Mouse (Mus musculus) cerebellum, adult 18-20 months (tissue): ENCODE measurements around the gene Cdh13.

Source experiments
- DNase-seq, 2 experiments: peaks; one replicate each; pipeline ENCODE4 v3.0.0; 2021

Gene Cdh13

GRCm38 (mm10) chr8:118827726-118828125 lies 544.2 kb downstream of the Cdh13 start:
- DNase-seq, result no peak

- DNase-seq, result no peak
Measured at GRCm38 (mm10) chr8:118830291-118830690, 546.8 kb downstream of the Cdh13 start.

GRCm38 (mm10) chr8:118831026-118831425 lies 547.5 kb downstream of the Cdh13 start:
- no peak for DNase-seq

DNA sequence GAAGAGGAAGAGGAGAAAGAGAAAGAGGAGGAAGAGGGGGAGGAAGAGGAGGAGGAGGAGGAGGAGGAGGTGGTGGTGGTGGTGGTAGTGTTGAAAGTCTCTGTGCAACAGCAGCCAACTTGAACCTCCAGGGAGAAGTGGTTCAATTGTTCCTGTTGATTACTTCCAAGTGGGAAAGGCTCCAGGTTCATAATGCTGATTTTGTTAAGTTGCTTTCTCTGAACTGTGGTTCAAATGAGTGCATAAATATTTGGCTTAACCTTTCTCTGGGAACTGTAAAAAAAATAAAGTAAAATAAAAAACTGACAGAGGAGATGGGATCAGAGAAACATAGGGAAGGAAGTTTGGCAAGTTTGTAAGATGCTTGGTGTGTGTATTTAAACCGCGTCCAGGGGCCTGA lies 555.3 kb downstream of the Cdh13 start:
- no peak for DNase-seq

- no peak for DNase-seq
Measured at GRCm38 (mm10) chr8:118845690-118846089, 562.2 kb downstream of the Cdh13 start.

DNA sequence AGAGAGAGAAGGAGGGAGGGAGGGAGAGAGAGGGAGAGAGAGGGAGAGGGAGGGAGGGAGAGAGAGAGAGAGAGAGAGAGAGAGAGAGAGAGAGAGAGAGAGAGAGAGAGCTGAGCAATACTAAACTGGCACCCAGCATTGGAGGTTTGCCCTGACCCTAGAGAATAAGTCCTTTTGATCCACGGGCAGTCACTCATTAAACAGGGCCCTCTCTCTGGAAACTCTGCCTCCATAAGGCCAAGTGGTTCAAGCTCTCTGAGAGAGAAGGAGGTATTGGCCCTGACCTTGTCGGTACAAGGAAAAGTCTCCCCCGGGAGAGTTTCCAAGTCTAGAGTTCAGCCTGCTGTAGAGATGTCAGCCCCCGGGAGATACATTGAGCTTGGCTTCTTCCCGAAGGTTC lies 564.5 kb downstream of the Cdh13 start:
- DNase-seq, result no peak

GRCm38 (mm10) chr8:118849515-118849914 lies 566.0 kb downstream of the Cdh13 start:
- peak; percentile 32 to 49 for DNase-seq

GRCm38 (mm10) chr8:118850381-118850780 lies 566.8 kb downstream of the Cdh13 start:
- peak; percentile 54 to 55 for DNase-seq

DNA sequence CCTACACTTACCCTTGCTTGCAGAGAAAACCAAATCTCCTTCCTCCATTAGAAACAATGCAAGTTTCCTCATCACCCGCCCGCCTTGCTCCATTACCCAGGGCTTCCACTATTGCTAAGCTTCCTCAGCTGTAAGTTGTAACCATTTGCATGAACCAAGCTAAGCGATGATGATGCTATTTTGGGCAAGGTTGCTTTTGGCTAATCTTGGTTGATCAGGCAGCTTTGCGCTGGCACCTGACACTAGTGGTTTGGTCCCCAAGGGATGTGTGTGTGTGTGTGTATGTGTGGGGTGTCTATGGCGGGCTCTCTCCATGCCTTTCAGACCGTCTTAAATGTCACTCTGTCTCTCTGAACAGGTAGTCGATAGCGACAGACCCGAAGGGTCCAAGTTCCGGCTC lies 567.8 kb downstream of the Cdh13 start:
- DNase-seq, result no peak

DNA sequence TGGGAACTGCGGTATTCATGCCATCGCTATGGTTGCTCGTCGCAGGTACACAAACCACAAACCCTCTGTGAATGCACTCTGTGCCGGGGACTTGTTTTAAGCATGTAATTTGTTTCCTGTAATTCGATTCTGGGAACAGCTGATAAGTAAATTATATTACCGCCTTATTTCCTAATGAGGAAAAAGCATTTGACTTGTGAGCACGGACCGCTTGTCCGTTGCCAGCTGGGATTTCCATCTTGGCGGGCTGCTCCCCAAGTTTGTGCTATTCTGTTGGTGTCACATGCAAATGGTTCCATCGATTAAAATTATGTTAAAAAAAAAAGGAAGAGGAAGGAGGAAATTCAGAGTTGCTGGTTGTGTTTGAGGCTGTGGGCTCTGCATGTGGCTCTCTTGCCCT lies 569.3 kb downstream of the Cdh13 start:
- no peak for DNase-seq

GRCm38 (mm10) chr8:118854656-118855055 lies 571.1 kb downstream of the Cdh13 start:
- DNase-seq, result no peak

- no peak for DNase-seq
Measured at GRCm38 (mm10) chr8:118866332-118866731, 582.8 kb downstream of the Cdh13 start.

- DNase-seq, result no peak
Measured at GRCm38 (mm10) chr8:118870711-118871110, 587.2 kb downstream of the Cdh13 start.

GRCm38 (mm10) chr8:118879939-118880825 lies 596.6 kb downstream of the Cdh13 start:
- peak; percentile 81 to 91 for DNase-seq

DNA sequence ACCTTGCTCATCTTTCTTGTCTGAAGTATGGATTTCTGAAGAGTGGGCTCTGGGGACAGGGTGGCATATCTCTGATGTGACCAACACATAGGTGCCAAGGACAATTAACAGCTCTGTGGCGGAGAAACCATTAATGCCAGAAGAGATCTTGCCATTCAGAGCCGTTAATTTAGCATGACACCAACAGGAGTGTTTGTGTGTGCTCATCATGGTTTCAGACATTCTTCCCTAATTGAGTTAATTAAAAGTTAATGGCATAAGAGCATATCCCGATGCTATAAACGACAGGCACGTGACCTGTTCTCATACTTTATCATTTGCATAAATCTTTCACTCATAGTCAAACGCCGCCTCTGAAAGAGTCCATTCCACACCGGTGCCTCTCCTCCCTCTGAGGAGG lies 600.8 kb downstream of the Cdh13 start:
- DNase-seq, result no peak

DNA sequence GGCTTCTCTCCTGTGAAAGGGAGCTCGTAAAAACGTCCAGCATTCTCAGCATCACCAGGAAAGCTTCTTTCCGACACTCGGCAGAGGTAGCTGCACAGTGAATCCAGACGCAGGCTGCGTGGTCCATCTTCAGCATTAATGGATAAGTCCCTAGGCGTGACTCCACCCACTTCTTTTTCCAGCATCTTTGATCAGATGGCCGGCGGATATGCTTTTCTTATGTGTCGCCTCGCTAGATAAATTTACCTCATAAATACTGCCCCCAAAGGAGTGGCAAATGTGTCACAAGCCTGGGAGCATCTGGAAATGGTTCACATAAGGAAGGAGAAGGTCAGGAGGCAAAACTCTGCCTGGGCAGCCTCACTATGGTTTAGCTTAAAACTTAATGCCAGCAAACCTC lies 601.5 kb downstream of the Cdh13 start:
- DNase-seq, result no peak

DNA sequence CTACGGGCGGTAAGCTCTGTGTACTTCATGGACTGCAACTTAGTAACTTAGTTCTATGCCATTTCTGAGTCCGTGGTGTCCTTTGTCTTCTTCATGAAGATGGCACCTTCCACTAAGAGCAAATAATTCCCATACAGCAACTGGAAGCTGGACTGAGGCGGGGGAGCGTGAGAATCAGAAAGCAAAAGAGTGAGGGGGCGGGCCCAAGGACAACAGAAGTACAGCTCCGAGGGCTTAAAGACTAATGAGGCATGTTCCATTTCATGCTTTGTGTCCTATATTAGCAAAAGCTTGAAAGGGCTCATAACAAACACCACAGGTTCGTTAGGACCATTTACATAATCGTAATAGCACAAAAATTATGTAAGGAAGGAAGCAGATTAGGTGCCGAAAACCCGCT lies 618.9 kb downstream of the Cdh13 start:
- no peak for DNase-seq

DNA sequence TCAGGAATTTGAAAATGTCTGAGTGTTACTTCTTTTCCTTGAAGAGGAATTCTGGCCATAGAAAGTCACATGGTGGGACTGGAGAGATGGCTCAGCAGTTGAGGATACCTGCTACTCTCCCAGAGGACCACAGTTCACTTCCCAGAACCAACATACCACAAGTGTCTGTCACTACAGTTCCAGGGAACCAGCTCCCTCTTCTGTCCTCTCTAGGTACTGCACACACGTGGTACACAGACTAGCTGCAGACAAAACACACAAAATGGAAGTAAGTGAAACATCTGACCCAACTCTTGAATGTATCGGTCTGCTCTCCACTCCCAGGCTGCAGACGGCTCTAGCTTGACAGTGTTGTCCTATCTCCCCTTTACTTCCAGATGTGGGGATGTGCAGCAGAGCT lies 633.0 kb downstream of the Cdh13 start:
- DNase-seq, result no peak

DNA sequence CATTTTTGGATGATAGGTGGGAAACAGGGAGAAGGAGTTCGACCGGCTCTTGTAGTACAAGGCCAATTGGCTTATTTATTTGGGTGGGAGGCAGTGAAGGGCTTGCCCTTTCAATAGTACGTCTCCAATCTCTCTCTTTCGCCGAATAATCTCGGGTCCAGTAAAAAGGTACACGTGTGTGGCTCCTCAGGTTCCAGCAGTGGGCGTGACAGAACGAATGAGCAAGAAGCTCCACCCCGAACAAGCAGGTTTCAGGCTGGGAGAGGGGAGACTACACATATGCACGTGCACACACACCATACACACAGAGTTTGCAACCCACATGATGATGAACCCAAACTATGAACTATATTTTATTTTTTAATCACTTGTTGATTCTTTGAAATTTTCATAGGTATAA lies 653.9 kb downstream of the Cdh13 start:
- no peak for DNase-seq

- DNase-seq, result no peak
Measured at GRCm38 (mm10) chr8:118938025-118938424, 654.5 kb downstream of the Cdh13 start.

GRCm38 (mm10) chr8:118951766-118952741 lies 668.5 kb downstream of the Cdh13 start:
- no peak for DNase-seq

DNA sequence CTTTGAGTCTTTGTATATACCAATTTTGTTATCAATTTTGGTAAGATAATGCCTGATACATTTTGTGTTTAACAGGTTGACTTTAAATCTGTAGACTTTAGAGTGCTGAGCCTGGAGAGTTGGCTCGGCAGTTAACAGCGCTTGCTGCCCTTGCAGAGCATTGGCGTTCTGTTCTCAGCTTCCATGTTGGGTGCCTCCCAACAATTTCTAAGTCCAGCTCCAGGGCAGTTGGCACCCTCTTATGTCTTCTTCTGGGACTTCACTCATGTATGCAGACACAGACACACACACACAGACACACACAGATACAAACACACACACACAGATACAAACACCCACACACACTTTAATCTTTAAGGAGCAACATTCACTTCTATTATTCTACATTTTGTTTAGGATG lies 672.6 kb downstream of the Cdh13 start:
- DNase-seq, result no peak

DNA sequence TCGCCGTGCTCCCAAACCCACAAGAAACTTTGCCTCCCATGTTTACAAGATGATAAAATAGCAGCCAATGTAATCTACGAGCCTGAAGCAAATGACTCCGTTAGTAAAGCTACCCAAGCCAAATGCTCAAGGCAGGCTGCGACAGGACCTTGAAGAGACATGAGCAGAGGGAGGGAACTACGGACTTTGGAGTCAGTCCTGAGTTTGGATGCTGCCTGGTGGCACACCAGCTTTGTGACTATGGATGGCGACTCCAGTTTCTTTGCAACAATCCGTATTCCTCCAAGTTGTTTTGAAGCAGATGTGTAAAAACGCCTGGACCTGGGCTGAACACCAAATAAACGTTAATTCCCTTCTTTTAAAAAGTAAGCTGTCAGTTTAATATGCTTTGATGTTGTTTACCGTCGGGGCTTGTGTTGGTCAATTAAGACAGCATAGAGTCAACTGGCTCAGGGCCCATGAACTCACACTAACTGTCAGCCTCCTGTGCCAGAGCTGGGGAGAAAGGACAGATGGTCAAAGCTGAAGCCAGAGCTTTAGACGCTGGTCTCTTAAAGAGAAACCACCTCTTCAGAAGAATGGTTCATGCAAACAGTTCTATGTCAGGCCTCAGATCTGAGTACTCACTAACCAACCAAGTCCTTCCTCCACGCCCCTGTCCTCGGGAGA lies 678.5 kb downstream of the Cdh13 start:
- DNase-seq, result peak; percentile 83 to 88
